Mouse (Mus musculus) brain, embryonic 14.5 days (tissue): ENCODE measurements around the gene Trim80.

Source experiments
- CTCF ChIP-seq: fragments of 200-500 bp; IDR thresholded peaks from 2 replicates; pipeline ENCODE4 v1.5.1; 2012; ENCODE audit warnings: inconsistent platforms, mild to moderate bottlenecking, moderate library complexity, borderline replicate concordance; ENCODE audit not compliant: insufficient read depth, insufficient read length; ENCODE audit errors: extremely low read depth
- POLR2A ChIP-seq: fragments of 200-500 bp; IDR thresholded peaks from 2 replicates; pipeline ENCODE4 v1.6.1; 2012; ENCODE audit warnings: mild to moderate bottlenecking, inconsistent platforms, borderline replicate concordance; ENCODE audit not compliant: poor library complexity, insufficient read depth, insufficient read length, severe bottlenecking; ENCODE audit errors: extremely low read depth

GRCm38 (mm10) chr11:115424666-115425065, 15.7 kb upstream of the Trim80 start:
- TF ChIP-seq CTCF (no peak), POLR2A (no peak)
